Mouse (Mus musculus) embryonic facial prominence, embryonic 13.5 days (tissue): ENCODE data around the gene Utp15. TPM values are rescaled to one million over a fixed set of nuclear protein-coding genes. Genes with fewer than 3 reads are reported as not detected.
A peak's percentile ranks its signal among the peaks of the same experiment; 100 is the strongest.

Experiments
- ATAC-seq: fragments of 200-750 bp; cut with Nextera tagmentation; 2 replicates; pipeline ENCODE4 v1.8.0; 2017; ENCODE audit warnings: low read depth; ENCODE audit not compliant: insufficient number of reproducible peaks, insufficient read depth, low FRiP score, low TSS enrichment
- H3K27ac ChIP-seq: fragments of 300-500 bp; sonication (generic); 2 replicates; pipeline ENCODE4 v1.5.1; 2015; ENCODE audit warnings: moderate library complexity, mild to moderate bottlenecking, inconsistent platforms
- H3K27me3 ChIP-seq: fragments of 300-500 bp; sonication (generic); 2 replicates; pipeline ENCODE4 v1.6.1; 2015; ENCODE audit warnings: mild to moderate bottlenecking, inconsistent platforms
- H3K36me3 ChIP-seq: fragments of 300-500 bp; sonication (generic); 2 replicates; pipeline ENCODE4 v1.6.1; 2015; ENCODE audit warnings: mild to moderate bottlenecking, inconsistent platforms
- H3K4me1 ChIP-seq: fragments of 300-500 bp; sonication (generic); 2 replicates; pipeline ENCODE4 v1.6.1; 2015; ENCODE audit warnings: inconsistent platforms
- H3K4me2 ChIP-seq: fragments of 300-500 bp; sonication (generic); 2 replicates; pipeline ENCODE4 v1.6.1; 2015; ENCODE audit warnings: moderate library complexity, mild to moderate bottlenecking, inconsistent platforms
- H3K4me3 ChIP-seq: fragments of 300-500 bp; sonication (generic); 2 replicates; pipeline ENCODE4 v1.5.1; 2015; ENCODE audit warnings: mild to moderate bottlenecking, inconsistent platforms
- H3K9ac ChIP-seq: fragments of 300-500 bp; sonication (generic); 2 replicates; pipeline ENCODE4 v1.6.1; 2015; ENCODE audit warnings: mild to moderate bottlenecking, inconsistent platforms
- H3K9me3 ChIP-seq: fragments of 300-500 bp; sonication (generic); 2 replicates; pipeline ENCODE4 v1.6.1; 2016; ENCODE audit warnings: inconsistent platforms
- WGBS: fragments of 180-500 bp; shearing (Covaris S2); methylation state at CpG from one replicate; pipeline ENCODE4 v1.1.7; 2015; ENCODE audit warnings: mixed read lengths; 5-methylcytosine and 5-hydroxymethylcytosine counted together
- polyA plus RNA-seq: library from polyadenylated mRNA; unstranded; fragments of >200 nt; fragmentation: Nextera tagmentation; extraction: Ambion mirVana; gene quantifications from 2 replicates; pipeline ENCODE4 v1.2.1, GENCODE M21; 2015

Utp15 gene
- polyA plus RNA-seq, 1 experiment from 2014 or later: 31.1 TPM

- H3K4me3 ChIP-seq: peak overlapping the region; percentile 63
- WGBS: 17% methylated on average over 8 of the region's 8 CpGs
- H3K27me3 ChIP-seq: peaks cover 18% of the 10 kb centered on the region
- ATAC-seq: no peak
- peak overlapping the region; percentile 97 for H3K4me2 ChIP-seq
- H3K4me1 ChIP-seq: peaks cover 12% of the 10 kb centered on the region
- no peaks in the 10 kb centered on the region for H3K9me3 ChIP-seq
- no peaks in the 10 kb centered on the region for H3K36me3 ChIP-seq
- H3K27ac ChIP-seq: no peak overlapping the region
- H3K9ac ChIP-seq: 0 out of 2 replicates have a peak overlapping the region, but pooled peaks have one; percentile 27
These were observed 57.7 kb downstream of the Utp15 start for GRCm38 (mm10) chr13:98205111-98205510.

GRCm38 (mm10) chr13:98204371-98204770, 58.5 kb downstream of the Utp15 start:
- Histone ChIP-seq H3K9ac (no peak overlapping the region), H3K27me3 (peaks cover 18% of the 10 kb centered on the region), H3K4me3 (no peak overlapping the region), H3K36me3 (no peaks in the 10 kb centered on the region), H3K4me1 (peaks cover 12% of the 10 kb centered on the region), H3K9me3 (no peaks in the 10 kb centered on the region), H3K27ac (no peak overlapping the region), H3K4me2 (no peak overlapping the region)
- no peak for ATAC-seq
- 87% methylated on average over 8 of the region's 8 CpGs for WGBS

- Histone ChIP-seq H3K9me3 (no peaks in the 10 kb centered on the region), H3K27ac (no peak overlapping the region), H3K4me2 (no peak overlapping the region), H3K9ac (no peak overlapping the region), H3K27me3 (peaks cover 13% of the 10 kb centered on the region), H3K36me3 (no peaks in the 10 kb centered on the region), H3K4me3 (no peak overlapping the region), H3K4me1 (peaks cover 9% of the 10 kb centered on the region)
- WGBS: 51% methylated on average over 9 of the region's 9 CpGs
- ATAC-seq: no peak
These were observed 61.4 kb downstream of the Utp15 start for GRCm38 (mm10) chr13:98201436-98201835.

Other genes with a start within 250 kb of the Utp15 start
- 12.9 and 15.5 TPM in 2 replicates for gene Arhgef28, start 56.6 kb downstream of the Utp15 start, polyA plus RNA-seq
- gene Ankra2, start within 50 bp of the Utp15 start, polyA plus RNA-seq: 24.5 and 24.9 TPM in 2 replicates
- not detected in 2 replicates for gene Gm21976, start 16.8 kb upstream of the Utp15 start, polyA plus RNA-seq
- 725 and 786 TPM in 2 replicates for gene Btf3, start 54.0 kb upstream of the Utp15 start, polyA plus RNA-seq
- 3.5 and 3.9 TPM in 2 replicates for gene Foxd1, start 91.2 kb upstream of the Utp15 start, polyA plus RNA-seq
- 1.4 and 6.5 TPM in 2 replicates for gene Gm10320, start 229.0 kb upstream of the Utp15 start, polyA plus RNA-seq